Mouse (Mus musculus): ENCODE data around the gene Ildr2. TPM values are rescaled to one million over a fixed set of nuclear protein-coding genes. Genes with fewer than 3 reads are reported as not detected.

Ildr2 gene
- polyA plus RNA-seq (2012; rRNA removed) = 1.1 and 2.3 TPM in 2 replicates

DNA sequence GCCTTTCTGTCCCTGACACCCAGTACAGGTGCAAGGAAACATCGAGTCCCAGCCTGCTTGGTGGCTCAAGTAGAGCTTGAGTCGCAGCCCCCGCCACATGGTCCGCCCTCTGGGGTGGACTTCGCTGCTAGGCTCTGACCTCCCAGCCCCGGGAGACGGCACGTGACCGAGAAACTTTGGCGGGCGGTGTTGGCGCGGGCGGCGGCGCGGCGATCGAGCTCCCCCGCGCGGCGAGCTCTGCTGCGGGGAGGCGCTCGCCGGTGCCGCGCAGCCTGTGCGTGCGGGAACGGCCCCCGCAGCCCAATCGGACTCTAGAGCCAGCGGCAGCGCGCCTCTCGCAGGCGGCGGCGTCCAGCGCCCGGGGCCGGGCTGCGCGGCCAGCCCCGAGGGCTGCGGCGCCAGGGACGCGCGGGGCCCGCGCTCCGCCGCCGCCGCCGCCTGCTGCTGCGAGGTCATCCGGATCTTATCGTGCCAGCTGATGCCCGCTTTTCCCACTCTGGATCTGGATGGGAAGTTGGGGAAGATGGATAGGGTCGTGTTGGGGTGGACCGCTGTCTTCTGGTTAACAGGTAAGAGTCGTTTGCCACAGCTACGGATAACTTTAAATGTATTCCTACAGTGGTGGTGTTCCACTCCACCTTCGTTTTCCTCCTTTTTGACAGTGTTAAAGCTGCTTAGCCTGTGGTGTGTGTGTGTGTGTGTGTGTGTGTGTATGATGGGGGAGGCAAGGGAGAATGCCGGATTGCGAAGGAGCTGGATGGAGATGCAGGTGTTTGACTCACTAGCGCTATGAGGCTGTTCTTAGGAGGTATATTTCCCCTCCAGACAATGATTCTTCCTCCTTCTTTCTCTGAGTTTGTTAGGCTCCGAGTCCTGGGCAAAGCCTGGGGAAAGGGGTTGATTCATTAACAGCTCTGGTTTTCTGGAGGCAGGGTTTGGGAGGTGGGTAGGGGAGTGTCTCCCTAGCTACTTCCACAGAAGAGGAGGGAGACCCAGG, at the start of gene Ildr2:
Gene Ildr2, plus strand, starts transcription at position 242 of the 997 bp plus-strand sequence.
- no peak for TF ChIP-seq POLR2A (IDR thresholded peaks at IDR 0.05; ENCODE audit: borderline replicate concordance, extremely low read depth, low read depth, low read length)
- no peak for TF ChIP-seq CTCF (IDR thresholded peaks at IDR 0.05; ENCODE audit: insufficient read depth, low read length)
- Histone ChIP-seq H3K4me1 (ENCODE audit: control insufficient read depth, insufficient read depth, low read length) (no peaks in the 10 kb centered on the region; the same call in 1 of the 2 replicates), H3K4me3 (replicated peaks; ENCODE audit: extremely low read depth, low read depth, low read length) (peak within 1 kb of the TSS; percentile 44)
- 1% methylated on average over 70 of the region's 72 CpGs for WGBS
- peak; percentile 38 for DNase-seq

DNA sequence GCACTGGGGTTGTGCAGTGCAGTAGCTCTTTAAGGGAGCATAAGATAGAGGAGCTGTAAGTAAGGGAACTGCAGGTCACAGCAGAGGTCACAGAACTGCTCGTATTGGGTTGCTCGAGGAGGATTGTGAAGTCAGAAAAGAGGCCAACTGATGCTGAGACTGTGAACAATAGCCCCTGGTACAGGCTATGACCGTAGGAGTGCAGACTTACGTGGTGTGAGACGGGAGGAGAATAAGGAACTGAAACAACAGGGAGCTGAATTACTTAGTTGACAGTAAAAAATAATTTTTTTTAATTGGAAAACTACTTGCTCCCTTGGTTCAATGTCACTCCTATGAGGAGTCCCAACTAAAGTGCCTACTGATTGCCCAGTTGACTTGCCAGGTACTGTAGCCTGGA, 49.8 kb upstream of the Ildr2 start:
- no peaks in the 10 kb centered on the region for H3K4me1 ChIP-seq (ENCODE audit: control insufficient read depth, insufficient read depth, low read length)
- 50% methylated on average over 5 of the region's 5 CpGs for WGBS
- DNase-seq = no peak
- TF ChIP-seq CTCF (IDR thresholded peaks at IDR 0.05; ENCODE audit: insufficient read depth, low read length) (no peak), POLR2A (IDR thresholded peaks at IDR 0.05; ENCODE audit: borderline replicate concordance, extremely low read depth, low read depth, low read length) (no peak)
- no peak overlapping the region for H3K4me3 ChIP-seq (replicated peaks; ENCODE audit: extremely low read depth, low read depth, low read length)

DNA sequence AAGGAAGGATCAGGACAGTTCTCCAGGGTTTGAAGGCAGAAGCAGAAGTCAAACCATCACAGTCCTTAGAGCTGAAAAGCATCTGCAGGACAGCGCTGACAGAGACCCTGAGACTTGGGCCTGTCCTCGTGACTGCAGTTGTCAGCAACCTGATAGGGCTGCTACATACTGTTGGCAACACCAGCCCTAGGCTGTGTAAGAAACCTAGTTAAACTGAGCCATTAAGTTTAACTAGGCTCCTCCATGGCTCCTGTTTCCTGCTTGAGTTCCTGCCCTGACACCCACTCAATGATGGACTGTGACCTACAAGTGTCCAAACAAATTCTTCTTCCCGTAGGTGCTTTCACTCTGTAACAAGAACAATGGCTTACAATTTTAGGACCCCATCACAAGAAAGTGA, 48.8 kb upstream of the Ildr2 start:
- 60% methylated on average over 3 of the region's 3 CpGs for WGBS
- Histone ChIP-seq H3K4me3 (replicated peaks; ENCODE audit: extremely low read depth, low read depth, low read length) (no peak overlapping the region), H3K4me1 (ENCODE audit: control insufficient read depth, insufficient read depth, low read length) (no peaks in the 10 kb centered on the region)
- no peak for DNase-seq
- TF ChIP-seq POLR2A (IDR thresholded peaks at IDR 0.05; ENCODE audit: borderline replicate concordance, extremely low read depth, low read depth, low read length) (no peak), CTCF (IDR thresholded peaks at IDR 0.05; ENCODE audit: insufficient read depth, low read length) (no peak)

DNA sequence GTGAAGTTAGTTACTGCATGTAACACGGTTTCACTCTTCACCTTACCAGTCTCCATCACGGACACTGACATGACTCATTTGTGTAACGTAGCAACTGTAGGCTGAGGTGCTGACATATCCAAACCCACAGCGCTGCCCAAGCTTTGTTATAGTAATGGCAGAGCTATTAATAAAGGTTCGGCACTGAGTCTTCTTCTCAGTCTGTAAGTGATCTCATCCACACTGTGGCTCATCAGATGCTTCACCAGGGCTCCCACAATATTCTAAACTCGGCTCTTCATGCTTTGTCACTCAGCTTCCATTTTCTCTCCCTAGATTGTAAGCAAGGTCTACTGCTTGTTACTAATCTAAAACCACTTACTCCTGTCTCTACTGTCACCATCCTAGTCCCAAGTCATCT, 44.6 kb upstream of the Ildr2 start:
- 72% methylated on average over 6 of the region's 6 CpGs for WGBS
- TF ChIP-seq CTCF (IDR thresholded peaks at IDR 0.05; ENCODE audit: insufficient read depth, low read length) (no peak), POLR2A (IDR thresholded peaks at IDR 0.05; ENCODE audit: borderline replicate concordance, extremely low read depth, low read depth, low read length) (no peak)
- DNase-seq = no peak
- Histone ChIP-seq H3K4me3 (replicated peaks; ENCODE audit: extremely low read depth, low read depth, low read length) (no peak overlapping the region), H3K4me1 (ENCODE audit: control insufficient read depth, insufficient read depth, low read length) (no peaks in the 10 kb centered on the region)

DNA sequence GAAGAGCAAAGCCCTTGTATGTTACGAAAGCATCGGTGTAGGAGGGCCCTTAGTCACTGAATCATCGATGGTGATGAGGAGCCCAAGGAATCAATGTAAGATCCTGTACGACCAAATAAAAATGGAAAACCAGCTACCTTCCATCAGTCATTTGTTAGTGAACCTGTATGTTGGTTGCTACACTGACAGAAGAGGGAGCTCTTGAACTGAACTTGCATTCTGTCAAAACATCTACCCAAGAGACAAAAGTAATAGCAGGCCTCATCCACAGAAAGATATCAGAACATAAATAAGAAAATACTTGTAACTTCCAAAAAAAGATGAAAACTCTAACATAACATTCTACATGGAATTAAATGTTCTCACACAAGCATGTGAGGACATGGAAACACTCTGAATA, 39.8 kb upstream of the Ildr2 start:
- Histone ChIP-seq H3K4me1 (ENCODE audit: control insufficient read depth, insufficient read depth, low read length) (no peaks in the 10 kb centered on the region), H3K4me3 (replicated peaks; ENCODE audit: extremely low read depth, low read depth, low read length) (no peak overlapping the region)
- WGBS = 83% methylated on average over 4 of the region's 4 CpGs
- no peak for DNase-seq
- TF ChIP-seq POLR2A (IDR thresholded peaks at IDR 0.05; ENCODE audit: borderline replicate concordance, extremely low read depth, low read depth, low read length) (no peak), CTCF (IDR thresholded peaks at IDR 0.05; ENCODE audit: insufficient read depth, low read length) (peak; percentile 5; the same call in 1 of the 2 replicates)

DNA sequence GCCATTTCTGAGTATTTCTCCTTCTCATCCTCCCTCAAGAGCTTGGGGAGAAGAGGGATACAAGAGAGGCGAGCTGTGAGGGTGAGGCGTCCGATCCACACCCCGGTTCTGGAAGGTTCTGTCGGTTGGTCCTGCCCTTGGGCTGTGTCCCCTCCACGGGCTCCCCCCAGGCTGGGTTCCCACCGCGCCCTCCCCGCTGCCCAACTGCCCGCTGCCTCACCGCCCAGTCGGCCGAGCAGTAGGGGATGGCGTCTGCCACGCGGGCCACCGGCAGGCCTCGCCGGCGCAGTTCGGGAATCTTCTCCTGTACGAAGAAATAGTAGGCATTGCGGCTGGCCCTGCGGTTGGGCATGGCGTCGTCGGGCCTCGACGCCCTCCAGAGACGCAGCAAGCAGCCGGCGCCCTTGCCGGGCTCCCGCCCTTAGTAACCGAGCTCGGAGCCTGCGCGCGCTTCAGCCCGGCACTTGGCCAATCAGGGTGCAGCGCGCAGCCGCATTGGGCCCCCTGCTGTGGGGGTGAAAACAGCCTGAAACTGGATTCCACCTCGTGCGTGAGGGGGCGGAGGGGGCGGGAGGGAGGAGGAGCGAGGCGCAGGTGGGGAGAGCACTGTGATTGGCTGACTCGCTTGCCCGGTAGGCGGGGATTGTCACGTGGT, 15.5 kb upstream of the Ildr2 start, which contains the start of gene Mael:
Gene Mael, minus strand, starts transcription at position 433 of the 655 bp plus-strand sequence.
- no peaks in the 10 kb centered on the region for H3K4me1 ChIP-seq (ENCODE audit: control insufficient read depth, insufficient read depth, low read length)
- WGBS = 85% methylated on average over 53 of the region's 53 CpGs
- no peak for DNase-seq
- no peak within 1 kb of the TSS for H3K4me3 ChIP-seq (replicated peaks; ENCODE audit: extremely low read depth, low read depth, low read length)
- TF ChIP-seq CTCF (IDR thresholded peaks at IDR 0.05; ENCODE audit: insufficient read depth, low read length) (no peak), POLR2A (IDR thresholded peaks at IDR 0.05; ENCODE audit: borderline replicate concordance, extremely low read depth, low read depth, low read length) (no peak)

DNA sequence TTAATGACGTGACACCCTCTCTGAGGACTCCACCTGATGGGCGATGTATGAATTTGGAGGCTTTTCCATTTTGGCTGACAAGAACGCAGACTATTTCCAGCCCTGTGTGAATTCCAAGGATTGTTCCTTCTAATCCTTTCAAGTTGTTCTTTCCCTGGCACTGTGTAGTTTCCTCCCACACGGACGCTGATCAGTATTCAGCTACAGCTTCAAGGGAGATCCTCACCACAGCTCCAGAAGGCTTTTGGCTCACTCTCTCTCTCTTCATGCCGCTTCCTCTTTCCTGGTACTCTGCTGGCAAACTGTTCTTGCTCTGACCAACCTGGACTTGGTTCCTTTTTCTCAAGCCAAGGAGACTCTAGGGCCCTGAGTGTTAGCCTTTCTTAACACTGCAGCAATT, 9.7 kb upstream of the Ildr2 start:
- WGBS = 66% methylated on average over 6 of the region's 6 CpGs

DNA sequence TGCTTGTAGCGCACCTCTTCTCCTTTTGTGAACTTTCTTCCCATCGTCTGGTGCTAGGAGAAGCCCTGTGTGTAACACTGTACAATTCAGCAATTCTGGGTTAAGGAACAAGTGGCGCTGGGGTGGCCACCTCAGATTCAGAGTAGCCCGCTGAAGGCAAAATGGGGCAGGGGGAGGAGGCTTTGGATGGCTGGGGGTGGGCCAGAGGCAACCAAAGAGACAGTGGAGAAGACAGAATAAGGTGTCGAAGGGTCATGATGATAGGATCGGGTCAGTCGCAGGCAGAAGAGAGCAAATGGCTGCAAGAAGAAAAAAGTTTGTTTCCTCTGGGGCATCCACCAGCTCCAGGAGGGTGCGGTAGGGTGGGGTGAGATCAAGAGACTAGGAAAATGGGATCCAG, 1.2 kb downstream of the Ildr2 start:
- no peak for TF ChIP-seq CTCF (IDR thresholded peaks at IDR 0.05; ENCODE audit: insufficient read depth, low read length)
- TF ChIP-seq POLR2A (IDR thresholded peaks at IDR 0.05; ENCODE audit: borderline replicate concordance, extremely low read depth, low read depth, low read length) = no peak
- H3K4me1 ChIP-seq (ENCODE audit: control insufficient read depth, insufficient read depth, low read length) = no peaks in the 10 kb centered on the region; the same call in 1 of the 2 replicates
- H3K4me3 ChIP-seq (replicated peaks; ENCODE audit: extremely low read depth, low read depth, low read length) = no peak overlapping the region
- no peak for DNase-seq
- 65% methylated on average over 8 of the region's 8 CpGs for WGBS

More for the DNA sequence above, 9.7 kb upstream of the Ildr2 start:
- Histone ChIP-seq H3K4me1 (ENCODE audit: control insufficient read depth, insufficient read depth, low read length) (no peaks in the 10 kb centered on the region), H3K4me3 (replicated peaks; ENCODE audit: extremely low read depth, low read depth, low read length) (no peak overlapping the region)
- no peak for DNase-seq
- TF ChIP-seq POLR2A (IDR thresholded peaks at IDR 0.05; ENCODE audit: borderline replicate concordance, extremely low read depth, low read depth, low read length) (no peak), CTCF (IDR thresholded peaks at IDR 0.05; ENCODE audit: insufficient read depth, low read length) (no peak)

DNA sequence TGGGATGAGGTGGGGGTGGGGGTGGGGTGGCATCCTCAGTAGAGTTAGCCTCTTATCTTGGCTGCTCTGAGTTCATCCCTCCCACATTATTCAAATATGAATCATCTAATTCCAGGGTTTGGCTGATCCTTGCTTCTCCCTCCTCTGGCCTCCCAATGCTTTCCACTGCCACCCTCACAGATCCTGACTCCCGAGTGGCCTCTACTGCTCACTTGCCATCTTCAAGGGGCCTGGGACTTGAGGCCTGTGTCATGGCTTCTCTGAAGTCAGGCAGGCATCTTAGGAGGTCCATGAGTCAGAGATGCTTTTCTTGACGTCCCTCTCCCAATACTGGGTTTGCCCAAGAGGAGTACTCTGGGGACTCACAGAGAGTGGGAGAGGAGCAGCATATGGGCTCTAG, 1.7 kb downstream of the Ildr2 start:
- 62% methylated on average over 2 of the region's 2 CpGs for WGBS
- Histone ChIP-seq H3K4me1 (ENCODE audit: control insufficient read depth, insufficient read depth, low read length) (no peaks in the 10 kb centered on the region; the same call in 1 of the 2 replicates), H3K4me3 (replicated peaks; ENCODE audit: extremely low read depth, low read depth, low read length) (no peak overlapping the region)
- no peak for DNase-seq
- TF ChIP-seq POLR2A (IDR thresholded peaks at IDR 0.05; ENCODE audit: borderline replicate concordance, extremely low read depth, low read depth, low read length) (no peak), CTCF (IDR thresholded peaks at IDR 0.05; ENCODE audit: insufficient read depth, low read length) (no peak)
